Mouse (Mus musculus) ovary, postnatal 36 days (tissue): ENCODE data around the gene Pou2f2.

Source experiments
- DNase-seq: peaks from one replicate; pipeline ENCODE4 v3.0.0; 2022; ENCODE audit warnings: low spot score, mixed read lengths

The Pou2f2 gene

DNA sequence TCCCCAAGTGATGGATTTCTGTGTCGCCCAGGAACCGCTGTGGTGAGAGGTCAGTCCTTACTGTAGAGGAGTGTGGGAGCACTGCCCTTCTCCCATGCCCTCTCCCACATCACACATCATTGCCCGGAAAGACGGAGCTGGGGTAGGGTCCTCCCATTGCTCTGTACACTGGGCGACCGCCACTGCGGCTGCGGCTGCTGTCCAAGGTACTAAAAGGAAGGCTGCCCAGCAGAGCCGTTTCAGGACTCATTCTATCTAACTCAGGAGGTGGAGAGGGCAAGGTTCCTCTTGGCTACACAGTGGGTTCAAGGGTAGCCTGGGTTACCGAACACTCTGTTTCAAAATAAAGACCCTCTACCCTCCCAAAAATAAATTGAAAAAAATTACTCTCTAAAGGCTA, 33.6 kb downstream of the Pou2f2 start:
- peak; percentile 44 for DNase-seq

DNA sequence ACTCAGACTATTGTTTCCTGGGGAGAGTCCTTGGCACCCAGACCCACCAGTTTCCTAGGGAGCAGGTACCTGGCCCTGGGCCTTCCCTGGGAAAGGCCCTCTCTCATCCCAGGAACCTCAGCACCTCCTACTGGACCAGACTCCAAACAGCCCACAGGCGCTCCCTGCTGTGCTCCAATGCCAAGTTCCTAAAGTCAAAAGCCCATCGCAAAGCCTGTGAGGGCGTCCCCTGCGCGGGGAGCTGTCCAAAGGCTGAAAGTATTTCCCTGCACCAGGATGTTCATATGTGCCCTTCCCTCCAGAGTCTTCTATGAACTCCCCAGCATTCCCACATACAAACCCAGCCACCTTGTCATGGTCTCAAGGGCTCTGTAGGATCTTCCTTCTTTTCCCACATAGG, 37.8 kb downstream of the Pou2f2 start:
- DNase-seq = peak; percentile 70

GRCm38 (mm10) chr7:25137553-25137952, 42.0 kb downstream of the Pou2f2 start:
- no peak for DNase-seq

DNA sequence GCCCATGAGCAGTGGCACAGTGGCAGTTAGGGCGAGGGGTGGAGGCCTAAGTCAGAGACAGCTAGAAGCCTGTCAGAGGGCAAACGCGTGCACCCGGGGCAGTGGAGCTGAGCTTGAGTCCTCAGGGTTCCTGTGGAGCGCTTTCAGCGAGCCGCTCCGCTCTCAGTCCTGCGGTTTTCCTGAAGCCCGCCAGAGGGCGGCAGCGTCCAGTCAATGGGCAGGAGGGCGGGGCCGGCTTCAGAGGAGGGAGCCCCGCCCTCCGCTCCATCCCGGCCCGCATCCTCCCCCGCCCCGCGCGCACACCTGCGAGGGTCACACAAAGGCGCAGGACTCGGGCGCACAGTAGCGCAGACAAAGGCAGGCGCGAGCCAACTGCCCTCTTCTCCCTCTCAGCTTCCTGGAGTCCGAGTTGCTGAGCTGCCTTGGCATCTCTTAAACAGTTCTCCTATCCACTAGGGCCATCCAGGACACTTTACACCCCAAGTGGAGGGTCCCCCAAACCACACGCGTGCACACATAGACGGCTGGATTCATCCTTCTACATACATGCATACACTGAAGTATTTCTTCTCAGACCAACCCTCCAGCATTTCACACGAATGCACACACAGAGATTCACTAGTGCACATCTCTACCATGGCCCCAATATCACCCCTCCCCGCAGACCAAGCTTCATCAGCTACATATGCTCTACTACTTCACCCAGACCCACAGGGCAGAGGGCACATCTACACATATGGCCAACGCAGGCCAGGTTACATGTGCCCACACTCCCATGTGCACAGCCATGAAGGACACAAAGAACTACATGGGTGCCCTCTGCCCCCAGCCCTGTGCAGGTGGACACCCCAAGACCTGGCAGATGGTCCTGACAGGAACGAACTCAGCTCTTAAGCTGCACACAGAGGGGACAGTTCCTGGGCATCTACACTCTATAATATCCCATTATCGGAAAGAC, 46.2 kb downstream of the Pou2f2 start:
- peak; percentile 73 for DNase-seq

DNA sequence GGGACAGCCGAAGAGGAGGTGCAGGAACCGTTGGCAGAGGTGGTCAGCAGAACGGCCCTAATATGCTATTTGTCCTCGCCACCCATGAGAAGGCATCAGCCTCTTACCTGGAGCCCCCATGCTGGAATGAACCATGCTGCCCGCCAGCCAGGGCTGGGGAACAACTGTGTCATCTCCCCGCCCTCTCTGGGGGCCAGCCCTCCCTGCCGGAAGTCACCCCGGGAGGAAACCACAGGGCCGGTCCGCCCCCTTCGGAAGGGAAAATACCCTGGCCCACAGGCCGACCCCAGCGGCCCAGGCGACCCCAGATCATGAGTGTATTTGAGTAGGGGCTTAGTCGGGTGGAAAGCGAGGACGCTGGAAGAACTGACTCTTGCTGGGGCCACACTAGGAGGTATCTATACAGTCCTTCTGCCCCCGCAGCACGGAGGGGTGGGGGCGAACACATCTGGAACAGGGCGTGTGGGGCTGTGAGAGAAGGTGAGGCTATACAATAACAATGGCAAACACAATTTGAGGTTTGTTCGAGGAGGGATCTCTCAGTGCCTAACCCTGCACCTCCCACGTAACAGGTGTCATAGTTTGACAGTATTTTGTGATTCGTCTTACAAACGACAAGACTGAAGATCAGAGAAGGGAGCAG, 47.1 kb downstream of the Pou2f2 start:
- DNase-seq = no peak

DNA sequence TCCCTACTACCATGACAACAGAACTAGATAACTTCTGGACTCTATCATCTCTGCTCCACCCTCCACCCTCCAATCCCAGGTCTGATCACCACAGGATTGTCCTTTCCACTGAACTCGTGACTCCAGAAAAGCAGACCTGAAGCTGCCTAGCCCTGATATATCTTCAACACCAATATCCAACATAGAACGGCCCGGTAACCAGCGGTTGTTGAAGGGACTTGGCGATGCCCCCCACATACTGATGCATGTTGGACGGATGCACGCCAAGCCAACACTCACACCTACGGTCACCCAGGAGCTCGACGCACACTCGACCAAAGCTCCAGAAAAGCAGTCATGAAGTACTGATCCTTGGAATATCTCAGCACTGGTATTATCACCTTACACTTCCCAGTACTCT, 48.3 kb downstream of the Pou2f2 start:
- DNase-seq = no peak

- no peak for DNase-seq
These were observed 49.0 kb downstream of the Pou2f2 start for GRCm38 (mm10) chr7:25130565-25130964.

GRCm38 (mm10) chr7:25129390-25129979, 50.0 kb downstream of the Pou2f2 start:
- no peak for DNase-seq

DNA sequence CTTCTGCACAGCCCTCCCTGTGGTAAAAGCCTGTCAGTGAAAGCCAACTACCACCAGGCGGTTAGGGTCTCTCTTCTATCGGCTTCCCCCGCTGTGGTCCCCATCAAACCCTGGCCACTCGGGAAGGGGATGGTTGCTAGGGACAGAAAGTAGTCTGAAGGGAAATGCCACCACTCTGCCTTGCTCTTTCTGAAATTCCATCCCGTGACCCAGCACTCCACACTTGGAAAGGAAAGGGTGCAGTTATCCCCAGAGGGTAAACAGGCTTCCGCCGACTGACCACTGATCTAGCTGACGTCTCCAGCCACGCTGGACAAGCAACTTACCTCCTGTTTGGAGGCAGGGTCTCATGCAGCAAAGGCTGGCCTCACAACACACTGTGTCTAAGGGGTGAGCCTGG, 51.6 kb downstream of the Pou2f2 start:
- no peak for DNase-seq

DNA sequence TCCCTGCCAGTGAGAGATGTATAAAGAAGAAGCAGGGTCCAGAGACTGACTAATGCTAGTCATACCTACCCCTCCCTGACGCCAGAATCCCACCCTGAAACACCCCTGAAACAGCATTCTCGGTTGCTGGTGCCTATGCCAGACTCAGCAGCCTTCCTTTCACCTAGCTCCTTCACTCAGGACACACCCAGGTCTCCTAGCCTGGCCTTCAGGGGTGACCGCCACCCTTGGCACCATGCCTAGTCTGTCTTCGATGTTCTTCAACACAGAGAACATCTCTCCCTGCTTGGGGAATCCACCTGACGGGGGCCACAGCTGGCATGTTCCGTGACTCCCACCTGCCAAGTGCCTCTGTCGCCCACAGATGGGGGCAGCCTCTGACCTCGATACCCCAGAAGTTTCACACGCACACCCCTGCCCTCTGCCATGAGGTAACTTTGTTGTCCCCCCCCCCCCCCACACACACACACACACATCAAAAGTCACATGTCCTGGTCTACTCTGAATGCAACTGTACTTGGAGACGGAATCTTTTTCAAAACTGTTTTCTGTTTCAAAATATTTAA, 53.7 kb downstream of the Pou2f2 start:
- no peak for DNase-seq

DNA sequence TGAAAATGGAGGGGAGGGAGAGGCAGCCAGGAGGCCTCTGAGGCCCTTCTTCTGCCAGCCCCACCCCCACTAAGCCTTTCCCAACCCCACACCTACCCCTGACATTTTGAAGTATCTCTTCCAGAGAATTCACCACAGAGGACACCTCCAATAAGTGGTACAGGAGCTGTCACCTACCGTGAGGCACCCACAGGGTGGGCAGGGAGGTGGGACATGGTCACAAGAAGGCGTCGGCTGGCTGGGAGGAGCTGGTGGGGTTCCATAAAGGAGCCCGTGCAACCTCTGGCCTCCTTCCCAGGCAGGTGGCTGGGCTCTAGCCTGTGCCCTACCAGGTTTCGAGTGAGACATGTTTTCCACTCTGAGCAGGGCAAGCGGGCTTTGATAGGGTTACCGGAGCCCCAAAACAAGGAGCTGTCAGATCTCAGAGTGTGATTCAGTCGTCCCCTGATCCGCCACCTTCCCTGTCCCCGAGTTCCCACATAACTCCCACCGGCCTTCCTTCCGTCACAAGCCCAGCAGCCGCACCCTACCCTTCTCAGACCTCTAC, 58.2 kb downstream of the Pou2f2 start:
- DNase-seq = no peak

DNA sequence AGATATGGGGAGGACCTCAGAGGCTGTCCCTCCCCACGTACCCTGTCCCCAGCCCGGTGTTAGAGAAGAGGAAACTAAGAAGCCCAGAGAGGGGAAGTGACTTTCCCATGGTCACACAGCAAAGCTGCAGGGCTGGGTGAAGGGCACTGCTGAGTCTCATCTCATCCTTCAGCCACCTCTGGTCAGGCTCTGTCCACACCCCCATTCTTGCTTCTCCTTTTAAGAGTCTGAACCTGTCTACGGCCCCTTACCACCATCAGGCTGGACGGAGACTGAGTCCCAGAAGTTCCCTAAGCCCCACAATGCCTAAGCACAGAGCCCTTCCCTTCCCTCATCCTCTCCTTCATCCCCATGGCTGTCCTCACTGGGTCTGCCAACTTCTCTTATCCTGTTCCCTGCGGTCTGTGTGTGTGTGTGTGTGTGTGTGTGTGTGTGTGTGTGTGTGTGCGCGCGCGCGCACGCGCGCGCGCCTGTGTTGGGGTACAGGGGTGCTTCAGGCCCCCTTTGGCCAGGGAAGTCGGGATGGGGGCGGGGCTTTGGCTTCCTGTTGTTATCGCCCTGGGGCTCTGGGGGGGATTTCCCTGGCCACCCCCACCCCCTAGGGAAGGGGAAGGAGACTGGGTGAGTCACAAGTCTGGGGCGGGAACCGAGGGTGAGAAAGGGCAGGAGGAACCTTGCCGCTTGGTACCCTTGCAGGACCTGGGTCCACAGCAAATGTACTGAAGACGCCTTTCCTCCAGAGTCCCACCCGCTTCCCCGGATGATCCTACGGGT, 59.3 kb downstream of the Pou2f2 start:
- no peak for DNase-seq

DNA sequence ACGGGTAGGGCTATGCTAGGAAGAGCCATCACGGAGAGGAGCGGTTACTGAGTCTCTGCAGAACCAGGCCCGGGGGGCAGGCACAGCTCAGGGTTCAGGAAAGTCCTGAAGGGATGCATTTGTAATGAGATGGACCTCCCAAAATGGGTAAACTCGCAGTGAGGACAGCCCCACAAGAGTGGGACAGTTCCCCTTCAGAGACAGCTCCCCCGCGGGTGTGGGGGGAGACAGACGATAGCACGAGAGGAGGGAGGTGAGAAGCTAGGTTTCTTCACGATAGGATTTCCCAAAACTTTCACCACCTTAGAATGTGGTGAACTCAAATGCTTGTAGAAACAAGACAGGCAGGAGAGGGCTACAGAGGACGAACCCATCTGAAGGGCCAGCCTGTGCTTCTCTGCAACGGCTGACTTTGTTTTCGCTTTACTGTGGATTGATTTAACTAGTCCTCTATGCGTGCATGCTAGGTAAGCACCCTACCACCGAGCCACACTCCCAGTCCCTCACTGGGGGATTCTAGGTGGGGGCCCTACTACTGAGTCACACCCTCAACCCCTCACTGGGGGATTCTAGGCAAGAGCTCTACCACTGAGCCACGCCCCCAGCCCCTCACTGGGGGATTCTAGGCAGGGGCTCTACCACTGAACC, 66.4 kb downstream of the Pou2f2 start:
- no peak for DNase-seq

DNA sequence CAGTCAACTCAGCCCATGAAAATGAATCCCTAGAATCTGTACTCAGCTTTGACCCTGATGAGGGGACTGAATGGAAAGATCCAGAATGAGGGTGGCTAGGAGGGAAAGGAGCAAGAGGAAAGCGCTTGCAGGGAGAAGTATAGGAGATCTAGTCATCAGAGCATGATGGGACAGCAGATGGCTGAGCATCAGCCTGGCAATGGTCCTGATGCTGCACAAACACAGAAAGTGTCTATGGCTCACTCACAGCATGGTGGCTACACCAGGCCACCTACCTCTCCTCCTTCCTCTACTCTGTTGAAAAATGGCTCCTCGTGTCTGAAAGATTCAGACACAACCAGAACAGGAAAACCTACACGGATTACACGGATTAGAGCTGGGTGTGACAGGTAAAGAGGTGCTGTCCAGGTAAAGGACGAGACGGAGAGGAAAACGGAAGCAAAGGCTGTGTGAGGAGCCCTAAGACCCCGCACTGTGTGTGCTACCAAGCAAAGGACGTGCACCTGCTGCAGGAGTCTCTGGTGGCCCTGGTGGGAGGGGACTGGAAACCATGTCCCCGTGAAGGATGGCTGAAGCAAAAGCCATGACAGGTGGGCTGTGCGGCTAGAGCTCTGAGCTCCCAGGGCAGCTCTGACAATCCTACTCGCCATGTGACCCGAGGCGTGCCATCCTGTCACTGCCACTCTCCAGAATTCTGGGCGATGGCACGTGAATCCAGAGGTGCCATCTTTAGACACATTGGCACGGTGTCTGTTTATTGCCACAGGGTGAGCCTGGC, 67.2 kb downstream of the Pou2f2 start:
- DNase-seq = no peak

- no peak for DNase-seq
These were observed 69.2 kb downstream of the Pou2f2 start for GRCm38 (mm10) chr7:25110336-25110735.

- DNase-seq = no peak
These were observed 70.2 kb downstream of the Pou2f2 start for GRCm38 (mm10) chr7:25109355-25109754.

DNA sequence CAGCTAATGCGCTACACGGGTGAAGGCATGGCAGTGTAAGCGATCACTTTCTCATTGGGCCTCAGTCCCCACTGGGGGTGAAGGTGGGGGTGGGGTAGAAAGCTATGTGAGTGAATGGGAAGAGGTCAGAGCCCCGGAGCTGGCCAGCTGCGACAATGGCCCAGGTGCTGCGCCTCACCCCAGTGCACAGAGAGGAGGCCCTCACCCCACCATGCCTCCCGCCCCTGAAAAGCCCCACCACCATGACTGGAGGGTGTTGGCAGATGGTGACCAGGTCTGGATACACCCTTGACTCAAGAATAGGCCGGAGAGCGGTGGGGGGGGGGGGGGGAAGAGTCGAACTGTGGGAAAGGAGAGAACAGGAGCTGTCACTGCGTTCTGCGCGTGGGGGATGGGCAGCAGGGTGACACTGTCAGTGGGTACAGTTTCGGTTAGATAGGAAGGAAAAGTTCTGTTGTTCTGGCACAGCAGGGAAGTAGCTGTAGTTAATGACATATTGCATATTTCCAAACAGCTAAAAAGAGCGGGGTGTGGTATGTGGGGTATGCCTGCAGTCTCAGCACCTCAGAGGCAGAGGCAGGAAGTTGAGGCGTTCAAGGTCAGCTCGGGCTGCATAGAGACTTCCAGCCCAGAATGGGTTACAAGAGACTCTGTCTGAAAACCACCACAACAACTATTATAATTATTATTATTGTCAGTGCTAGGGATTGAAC, 72.6 kb downstream of the Pou2f2 start:
- DNase-seq = no peak

- DNase-seq = peak; percentile 62
These were observed 73.9 kb downstream of the Pou2f2 start for GRCm38 (mm10) chr7:25105411-25106160.

- no peak for DNase-seq
These were observed 79.9 kb downstream of the Pou2f2 start for GRCm38 (mm10) chr7:25099581-25099980.
